Mouse (Mus musculus) bone marrow macrophage, adult 2 months (primary cell): ENCODE measurements around the gene Bace1.

Source experiments
- CTCF ChIP-seq: IDR thresholded peaks from 2 replicates; pipeline ENCODE4 v1.5.1; 2012; ENCODE audit warnings: low read depth, mild to moderate bottlenecking, low read length, moderate library complexity
- POLR2A ChIP-seq: IDR thresholded peaks from 2 replicates; pipeline ENCODE4 v1.6.1; 2012; ENCODE audit warnings: mild to moderate bottlenecking, low read depth, low read length, borderline replicate concordance

DNA sequence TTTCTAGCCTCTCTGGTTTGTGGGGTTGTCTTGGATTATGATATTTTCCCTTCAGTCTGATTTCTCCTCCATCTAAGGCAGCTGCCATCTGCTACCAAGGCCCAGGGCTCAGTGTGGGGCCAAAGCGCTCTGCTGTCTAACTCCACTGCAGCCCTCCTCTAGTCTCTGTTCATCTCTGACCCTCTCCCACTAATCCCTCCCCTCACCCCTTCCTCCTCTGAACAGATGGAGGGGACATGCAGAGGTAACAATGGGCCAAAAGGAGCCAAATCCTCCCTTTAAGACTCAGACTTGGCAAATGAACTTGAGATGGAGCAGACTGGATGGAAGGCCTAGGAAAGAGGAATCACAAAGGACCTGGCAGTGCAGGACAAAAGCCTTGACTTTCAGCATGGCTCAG is 46.1 kb upstream of the Bace1 start:
- TF ChIP-seq CTCF = no peak
- no peak for TF ChIP-seq POLR2A
